Mouse (Mus musculus): ENCODE measurements around the gene Siah1a.

Gene Siah1a

GRCm38 (mm10) chr8:86699471-86699870, 46.3 kb downstream of the Siah1a start:
- no peak for DNase-seq

GRCm38 (mm10) chr8:86698811-86699421, 46.8 kb downstream of the Siah1a start:
- DNase-seq, result no peak

GRCm38 (mm10) chr8:86695703-86696102, 50.0 kb downstream of the Siah1a start:
- no peak for DNase-seq

GRCm38 (mm10) chr8:86694011-86694410, 51.7 kb downstream of the Siah1a start:
- DNase-seq, result no peak

GRCm38 (mm10) chr8:86692107-86692506, 53.6 kb downstream of the Siah1a start:
- no peak for DNase-seq

- DNase-seq, result no peak
Measured at GRCm38 (mm10) chr8:86686629-86687028, 59.1 kb downstream of the Siah1a start.
